Mouse (Mus musculus) heart, postnatal 36 days (tissue): ENCODE data around the gene Tasp1. TPM values are rescaled to one million over a fixed set of nuclear protein-coding genes. Genes with fewer than 3 reads are reported as not detected.
"Not testable (repeated sequence)": the region's sequence is repeated elsewhere in the genome, so short reads cannot be mapped to it uniquely, and the experiment has no call there.

Experiments used
- DNase-seq, 2 experiments: peaks; one replicate each; pipeline ENCODE4 v3.0.0; 2021 to 2022
- intact Hi-C: fragments of 180-260 bp; cut with DNase I; formaldehyde crosslinking; loops from one replicate; pipeline ENCODE4 v1.15.1; 2025
- total RNA-seq, 2 experiments: library from RNA; stranded (reverse); gene quantifications; 2 replicates each; pipeline ENCODE4 v1.2.3; 2021

Gene Tasp1
- total RNA-seq, 2 experiments from 2014 or later: 6.5 to 7.0 TPM

GRCm38 (mm10) chr2:139906441-139907157, 160.0 kb downstream of the Tasp1 start:
- no peak for DNase-seq
- intact Hi-C loops: no loop called here

GRCm38 (mm10) chr2:139891405-139892089, 175.1 kb downstream of the Tasp1 start:
- DNase-seq: no peak
- intact Hi-C loops: no loop called here

DNA sequence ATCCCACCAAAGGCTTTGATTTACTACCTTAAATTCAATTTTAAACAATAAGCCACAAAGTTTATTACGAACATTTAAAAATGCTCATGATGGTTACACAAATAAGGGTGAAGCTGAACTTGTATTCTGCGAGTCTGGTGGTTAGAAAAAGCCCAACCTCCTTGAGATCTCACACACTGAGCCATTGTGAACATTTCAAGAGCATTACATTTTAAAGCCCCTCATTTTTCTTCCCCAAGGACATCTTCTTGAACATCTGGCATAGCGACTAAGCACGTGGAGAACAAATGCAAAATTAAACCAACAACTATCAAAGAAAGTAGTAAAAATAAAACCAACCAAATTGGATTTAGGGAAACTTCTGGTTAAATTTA, 182.4 kb downstream of the Tasp1 start:
- intact Hi-C loops: no loop called here
- DNase-seq: no peak

DNA sequence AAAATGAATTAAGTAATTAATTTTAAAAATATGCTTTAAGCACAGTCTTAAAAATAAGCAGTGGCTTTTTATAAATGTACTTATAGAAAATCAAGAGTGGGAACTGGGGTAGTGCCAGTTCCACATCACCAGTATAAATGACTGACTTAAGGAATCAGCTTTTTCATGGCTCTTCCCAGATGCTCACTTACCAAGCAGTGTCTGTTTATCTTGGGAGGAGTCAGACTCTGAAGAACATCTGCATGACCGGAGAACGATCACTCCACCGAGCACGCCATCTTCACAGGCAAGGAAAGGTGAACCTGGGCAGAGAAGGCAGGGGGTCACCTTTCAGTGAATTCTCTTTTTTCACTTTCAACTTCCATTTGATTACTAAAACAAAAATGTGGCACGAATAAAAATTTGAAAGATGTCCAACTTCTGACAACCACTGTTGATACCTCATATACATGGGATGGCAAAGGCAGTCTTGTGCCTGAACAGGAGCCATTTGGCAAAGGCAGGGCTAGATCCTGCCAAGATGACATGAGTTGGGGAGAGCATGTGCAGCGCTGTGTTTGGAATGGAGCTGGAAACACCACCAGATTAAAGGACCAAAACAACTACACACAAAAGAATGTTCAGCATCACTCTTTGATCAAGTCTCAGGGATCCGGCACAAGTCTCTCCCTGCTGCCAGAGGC, 182.9 kb downstream of the Tasp1 start:
- DNase-seq: peak in 1 of 2 experiments; percentile 18

GRCm38 (mm10) chr2:139878052-139878621, 188.5 kb downstream of the Tasp1 start:
- intact Hi-C loops: no loop called here
- DNase-seq: no peak

More for the DNA sequence above, 182.9 kb downstream of the Tasp1 start:
- intact Hi-C loops: no loop called here

- no peak for DNase-seq
- intact Hi-C loops: no loop called here
Observed at GRCm38 (mm10) chr2:139875876-139876275, 190.7 kb downstream of the Tasp1 start.

DNA sequence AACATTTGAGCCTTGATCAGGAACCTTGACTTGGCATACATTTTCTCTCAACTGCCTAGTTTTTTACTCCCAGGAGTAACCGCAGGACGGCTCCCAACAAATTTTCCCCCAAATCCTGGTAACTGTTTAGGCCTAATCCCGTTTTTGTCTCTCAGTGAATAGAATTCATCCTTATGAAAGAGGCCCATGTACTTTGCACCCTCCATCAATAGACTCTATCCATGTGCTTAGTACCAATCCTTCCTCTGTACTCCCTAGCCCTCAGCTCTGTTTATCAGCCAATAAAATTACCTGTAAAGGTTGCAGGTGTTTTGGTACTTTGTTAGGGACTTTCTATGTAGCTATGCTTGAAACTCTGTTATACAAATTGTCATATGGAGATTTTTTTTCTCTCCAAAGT, 192.4 kb downstream of the Tasp1 start:
- intact Hi-C loops: no loop called here
- no peak for DNase-seq

DNA sequence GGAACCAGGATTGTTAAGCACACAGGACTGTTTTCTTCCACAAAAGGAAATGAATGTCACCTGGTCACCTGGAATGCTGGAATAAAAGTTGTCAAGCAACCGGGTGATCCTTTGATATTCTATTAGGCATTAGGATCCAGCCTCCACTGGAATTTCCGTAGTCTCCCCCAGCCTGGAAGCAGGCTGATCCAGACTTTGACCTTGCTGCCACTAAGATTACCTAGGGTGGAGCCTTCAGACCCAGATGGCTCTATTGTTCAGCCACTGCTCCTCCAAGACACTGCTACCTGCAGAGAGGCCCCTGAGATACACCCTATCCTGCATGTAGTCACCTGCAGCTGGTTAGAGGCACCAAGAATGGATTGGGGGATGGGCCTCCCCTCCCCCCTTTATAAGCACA, 192.8 kb downstream of the Tasp1 start:
- DNase-seq: no peak
- intact Hi-C loops: no loop called here

DNA sequence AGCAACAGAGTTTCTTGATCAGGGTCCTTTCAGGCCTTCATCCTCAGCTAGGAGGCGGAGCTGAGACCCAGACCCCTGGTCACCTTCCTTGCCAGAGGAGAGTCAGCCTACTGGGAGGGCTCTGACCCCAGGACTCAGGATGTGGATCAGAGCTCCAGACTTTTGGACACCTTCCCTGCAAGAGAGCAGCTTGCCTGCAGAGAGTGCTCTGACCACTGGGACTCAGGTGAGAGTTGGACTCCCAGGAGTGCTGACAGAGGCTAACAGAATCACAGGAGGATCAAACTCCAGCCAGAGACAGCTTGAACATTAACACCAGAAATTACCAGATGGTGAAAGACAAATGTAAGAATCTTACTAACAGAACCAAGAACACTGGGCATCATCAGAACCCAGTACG, 197.5 kb downstream of the Tasp1 start:
- DNase-seq, intact Hi-C loops: not testable (repeated sequence)

- intact Hi-C loops: not testable (repeated sequence)
Observed at GRCm38 (mm10) chr2:139863396-139863795, 203.2 kb downstream of the Tasp1 start.

GRCm38 (mm10) chr2:139860133-139860494, 206.5 kb downstream of the Tasp1 start:
- intact Hi-C loops: no loop called here
- DNase-seq: no peak

More at GRCm38 (mm10) chr2:139863396-139863795, 203.2 kb downstream of the Tasp1 start:
- DNase-seq: not testable (repeated sequence)

DNA sequence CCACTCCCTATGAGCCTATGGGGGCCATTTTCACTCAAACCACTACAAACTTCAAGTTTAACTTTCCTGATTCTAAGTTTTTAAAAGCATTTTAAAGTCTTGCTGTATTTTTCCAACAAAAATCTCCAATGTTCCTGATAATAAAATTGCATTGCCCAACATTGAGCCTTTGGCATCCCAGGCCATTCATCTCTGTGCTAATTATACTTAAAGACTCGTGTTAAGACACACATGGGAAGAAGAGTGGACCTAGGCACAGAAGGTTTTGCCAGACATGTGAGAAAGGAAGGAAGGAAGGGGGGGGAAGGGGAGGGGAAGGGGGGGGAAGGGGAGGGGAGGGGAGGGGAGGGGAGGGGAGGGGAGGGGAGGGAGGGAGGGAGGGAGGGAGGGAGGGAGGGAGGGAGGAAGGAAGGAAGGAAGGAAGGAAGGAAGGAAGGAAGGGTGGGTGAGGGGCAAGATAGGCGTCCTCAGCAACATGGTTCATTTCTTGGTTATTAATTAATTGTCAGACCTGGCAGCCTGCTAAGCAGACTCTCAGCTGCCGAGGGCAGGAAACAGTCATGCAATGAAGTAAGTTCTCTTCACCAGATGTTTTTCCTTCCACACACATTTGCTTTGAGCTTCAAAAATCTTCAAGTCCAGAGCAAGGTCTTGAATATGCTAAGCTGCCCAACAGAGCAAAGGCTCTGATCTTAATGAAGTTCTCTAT, 207.0 kb downstream of the Tasp1 start:
- intact Hi-C loops: no loop called here
- no peak for DNase-seq

DNA sequence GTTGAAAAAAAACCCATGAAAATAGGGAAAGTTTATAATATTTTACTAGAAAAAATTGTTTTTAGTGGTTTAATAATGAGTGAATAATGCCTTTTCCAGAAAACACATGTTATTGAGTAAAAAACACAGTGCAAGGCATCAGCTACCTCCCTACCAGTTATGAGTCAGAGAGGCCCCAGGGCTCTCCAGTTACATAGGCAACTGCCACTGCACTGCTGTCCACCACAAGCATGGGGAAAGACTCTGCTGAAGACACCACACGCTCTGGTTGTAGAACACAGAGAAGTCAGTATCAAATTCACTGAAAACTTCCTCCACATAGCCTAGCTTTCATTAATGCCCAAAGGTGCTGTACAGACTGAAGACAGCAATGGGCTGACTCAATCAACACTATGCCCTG, 217.0 kb downstream of the Tasp1 start:
- intact Hi-C loops: no loop called here
- no peak for DNase-seq

DNA sequence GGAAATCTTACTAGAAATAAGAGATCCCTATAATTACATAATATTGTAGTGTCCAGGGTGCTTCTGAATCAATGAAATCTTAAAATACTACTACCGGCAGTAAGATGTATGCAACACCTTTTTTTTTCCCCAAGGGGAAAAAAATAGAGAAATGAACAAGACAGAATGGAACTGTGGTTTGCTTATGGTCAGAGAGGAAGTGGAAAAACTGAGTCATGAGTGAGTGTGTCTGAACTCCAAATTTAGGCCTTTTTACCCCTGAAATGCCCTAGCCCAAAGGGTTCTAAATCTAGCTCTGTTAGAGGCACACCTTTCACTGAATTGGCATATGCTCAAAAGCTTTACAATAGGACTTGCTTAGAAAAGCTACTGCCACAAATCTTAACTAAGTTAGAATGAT, 225.2 kb downstream of the Tasp1 start:
- DNase-seq: no peak
- intact Hi-C loops: no loop called here

- intact Hi-C loops: no loop called here
Observed at GRCm38 (mm10) chr2:139840941-139841340, 225.7 kb downstream of the Tasp1 start.

DNA sequence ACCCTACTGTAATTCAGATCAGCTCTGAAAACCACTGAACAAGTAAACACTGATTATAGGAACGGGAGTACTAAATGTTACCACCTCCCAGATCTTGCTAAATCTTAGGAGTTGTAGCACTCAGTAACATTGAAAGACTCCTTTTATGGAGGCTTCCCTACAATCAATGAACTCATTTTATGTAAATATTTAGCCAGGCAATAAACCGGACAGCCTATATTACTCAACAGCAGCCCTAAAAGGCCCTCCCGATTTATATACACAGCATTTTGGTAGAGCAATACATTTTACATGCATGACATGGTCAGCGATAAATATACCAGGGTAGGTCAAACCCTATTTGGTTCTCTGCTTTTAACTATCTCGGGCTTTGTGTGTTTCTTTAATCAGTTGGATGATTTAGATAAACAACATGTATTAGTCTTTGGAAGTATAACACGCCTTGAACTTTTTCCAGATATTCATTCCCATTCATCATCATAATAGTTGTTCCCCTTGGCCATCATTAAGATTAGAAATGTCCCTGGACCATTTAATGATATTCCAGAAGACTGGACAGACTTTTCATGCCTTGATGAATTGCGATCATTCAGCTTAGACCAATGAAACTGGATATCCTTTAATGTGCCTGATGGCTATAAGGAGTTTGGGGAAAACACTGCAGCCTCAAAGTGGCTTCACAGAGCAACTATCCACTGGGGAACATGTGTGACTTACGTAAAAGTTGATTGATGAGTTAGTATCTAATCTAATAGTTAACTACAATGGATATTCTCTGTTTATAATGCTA, 244.8 kb downstream of the Tasp1 start:
- intact Hi-C loops: no loop called here
- DNase-seq: no peak

More at GRCm38 (mm10) chr2:139840941-139841340, 225.7 kb downstream of the Tasp1 start:
- no peak for DNase-seq

DNA sequence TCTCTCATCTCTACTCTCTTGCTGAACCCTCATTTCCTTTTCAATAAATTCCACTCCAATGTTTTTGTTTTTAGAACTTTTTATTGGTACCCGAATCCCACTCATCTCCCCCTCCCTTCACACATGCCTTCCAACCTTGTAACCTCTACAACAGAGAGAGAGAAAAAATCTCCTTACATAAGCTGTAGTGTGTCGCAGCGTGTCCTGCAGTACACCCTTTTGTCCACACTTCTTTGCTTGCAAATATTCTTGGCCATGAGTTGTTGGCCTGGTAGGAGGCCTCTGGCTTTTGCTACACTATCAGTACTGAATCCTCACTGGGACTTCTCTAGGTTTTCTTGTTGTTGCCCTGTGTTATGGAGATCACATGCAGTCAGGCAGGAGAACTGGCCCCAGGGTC, 249.3 kb downstream of the Tasp1 start:
- intact Hi-C loops: no loop called here
- no peak for DNase-seq

DNA sequence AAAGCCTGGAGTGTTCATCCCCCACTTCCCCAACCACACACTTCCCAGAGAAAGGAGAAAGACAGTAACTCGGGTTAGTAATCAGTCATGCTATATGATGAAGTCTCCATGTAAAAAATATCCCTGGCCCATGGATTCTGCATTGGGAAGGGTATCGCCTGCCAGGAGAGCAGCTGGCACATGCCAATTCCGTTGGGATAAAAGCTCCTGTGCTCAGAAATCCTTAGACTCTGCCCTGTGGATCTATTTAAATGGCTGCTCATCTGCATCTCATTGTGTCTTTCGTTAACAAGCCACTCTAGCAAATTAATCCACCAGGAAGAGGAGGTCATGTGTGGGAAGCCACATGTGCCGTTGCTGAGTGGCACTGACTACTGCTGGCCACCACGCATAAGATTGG, 258.7 kb downstream of the Tasp1 start:
- intact Hi-C loops: no loop called here
- DNase-seq: no peak

DNA sequence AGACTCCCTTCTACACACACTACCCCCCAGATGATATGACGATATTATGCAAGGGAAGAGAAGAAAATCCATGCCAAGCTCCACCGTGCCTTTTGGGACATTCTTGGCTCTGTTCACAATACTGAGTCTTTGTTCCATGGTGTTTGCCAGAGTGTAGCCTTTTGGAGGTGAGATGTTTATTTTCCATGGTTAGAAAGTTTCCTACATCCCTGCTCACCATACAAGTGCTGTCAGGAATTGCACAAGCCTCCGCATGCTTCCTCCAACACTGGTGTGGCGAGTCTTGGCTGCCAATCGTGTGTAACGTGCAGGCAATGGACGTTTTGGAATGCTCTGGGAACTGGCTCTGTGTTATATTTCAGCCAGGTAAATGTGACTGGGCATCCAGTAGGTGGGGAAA, 262.6 kb downstream of the Tasp1 start:
- no peak for DNase-seq
- intact Hi-C loops: no loop called here
